Mouse (Mus musculus) bone marrow, adult 2 months (tissue): ENCODE data around the gene Gtf2i.

Source experiments
- CTCF ChIP-seq: fragments of 200-500 bp; IDR thresholded peaks from 2 replicates; pipeline ENCODE4 v1.5.1; 2011; ENCODE audit warnings: low read length, control low read depth; ENCODE audit not compliant: control insufficient read depth, insufficient read depth
- POLR2A ChIP-seq: fragments of 200-500 bp; IDR thresholded peaks from 2 replicates; pipeline ENCODE4 v1.6.1; 2011; ENCODE audit warnings: low read depth, mild to moderate bottlenecking, control low read depth, low read length, borderline replicate concordance; ENCODE audit not compliant: control insufficient read depth

- TF ChIP-seq CTCF (no peak), POLR2A (no peak)
These were observed 40.8 kb downstream of the Gtf2i start for GRCm38 (mm10) chr5:134273761-134274160.
